Mouse (Mus musculus): ENCODE results near the gene Mllt1. TPM values are rescaled to one million over a fixed set of nuclear protein-coding genes. Genes with fewer than 3 reads are reported as not detected.
A peak's percentile ranks its signal among the peaks of the same experiment; 100 is the strongest.

The Mllt1 gene
- polyA plus RNA-seq, 1 experiment from 2014 or later, result 21.3 TPM

DNA sequence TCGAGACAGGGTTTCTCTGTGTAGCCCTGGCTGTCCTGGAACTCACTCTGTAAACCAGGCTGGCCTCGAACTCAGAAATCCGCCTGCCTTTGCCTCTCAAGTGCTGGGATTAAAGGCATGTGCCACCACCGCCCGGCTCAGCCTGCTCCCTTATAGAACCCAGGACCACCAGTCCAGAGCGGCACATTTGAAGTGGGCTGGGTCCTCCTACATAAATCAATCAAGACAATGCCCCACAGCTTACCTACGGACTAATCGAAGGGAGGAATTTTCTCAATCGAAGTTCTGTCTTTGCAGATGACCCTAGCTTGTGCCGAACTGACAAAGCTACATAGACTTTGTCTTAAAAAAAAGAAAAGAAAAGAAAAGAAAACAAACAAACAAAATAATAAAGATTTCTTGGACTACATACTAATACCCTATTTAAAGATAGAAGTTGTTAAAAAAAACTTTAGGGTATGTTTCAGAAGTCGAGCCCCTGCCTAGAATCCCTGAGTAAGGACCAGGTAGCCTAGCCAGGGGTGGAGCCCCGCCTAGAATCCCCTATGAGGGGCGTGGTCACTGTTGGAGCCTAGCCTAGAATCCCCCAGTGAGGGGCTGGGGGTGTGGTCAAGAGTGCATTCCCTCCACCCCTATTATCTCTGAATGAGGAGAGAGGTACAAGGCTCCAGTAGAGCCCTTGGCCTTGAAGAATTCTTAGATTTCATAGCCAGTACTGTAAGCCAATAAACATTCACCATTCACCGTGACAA is 38.9 kb upstream of the Mllt1 start:
- H3K9me3 ChIP-seq (ENCODE audit: control insufficient read depth, low read length), result no peaks in the 10 kb centered on the region
- WGBS, result 57% methylated on average over 11 of the region's 14 CpGs
- peaks cover 11% of the 10 kb centered on the region; the same call in 1 of the 2 replicates for H3K27me3 ChIP-seq (replicated peaks; ENCODE audit: control insufficient read depth, insufficient read depth, low read length)
- ATAC-seq (replicated peaks; ENCODE audit: low FRiP score) (peak; percentile 51; the same call in 1 of the 2 replicates), DNase-seq (ENCODE audit: low spot score) (no peak)
- no peaks in the 10 kb centered on the region for H3K4me1 ChIP-seq (replicated peaks; ENCODE audit: control insufficient read depth, insufficient read depth, low read length)
- H3K9ac ChIP-seq (ENCODE audit: low read depth, low read length), result no peak overlapping the region
- H3K27ac ChIP-seq (ENCODE audit: low read depth, low read length), result no peak overlapping the region
- H3K4me3 ChIP-seq (ENCODE audit: low read depth, low read length), result no peak overlapping the region
- no peaks in the 10 kb centered on the region for H3K36me3 ChIP-seq (ENCODE audit: control insufficient read depth, insufficient read depth, low read length)
- no peak overlapping the region for H3K4me2 ChIP-seq

DNA sequence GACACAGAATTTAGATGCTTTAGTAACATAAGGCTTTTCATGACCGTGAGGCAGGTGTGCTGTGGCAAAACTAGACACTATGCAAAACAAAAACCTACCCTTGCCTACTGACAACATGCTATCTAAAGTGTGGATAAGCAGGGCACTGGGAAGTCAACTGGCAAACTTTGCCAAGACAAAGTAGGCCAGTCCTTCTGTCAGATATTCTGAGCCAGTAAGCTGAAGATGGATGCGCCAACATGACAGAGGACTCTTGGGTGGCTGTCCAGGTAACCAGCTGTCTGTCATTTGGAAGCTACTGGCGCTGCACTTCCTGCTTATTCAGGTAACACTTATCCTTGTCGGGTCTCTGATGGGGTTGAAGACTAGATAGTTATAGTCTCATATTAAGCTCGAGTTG is 34.9 kb upstream of the Mllt1 start:
- DNase-seq (ENCODE audit: low spot score) (no peak), ATAC-seq (replicated peaks; ENCODE audit: low FRiP score) (no peak)
- H3K27ac ChIP-seq (ENCODE audit: low read depth, low read length), result no peak overlapping the region
- H3K4me2 ChIP-seq, result no peak overlapping the region
- no peaks in the 10 kb centered on the region for H3K36me3 ChIP-seq (ENCODE audit: control insufficient read depth, insufficient read depth, low read length)
- H3K9ac ChIP-seq (ENCODE audit: low read depth, low read length), result no peak overlapping the region
- H3K4me3 ChIP-seq (ENCODE audit: low read depth, low read length), result no peak overlapping the region
- peaks cover 11% of the 10 kb centered on the region; the same call in 1 of the 2 replicates for H3K27me3 ChIP-seq (replicated peaks; ENCODE audit: control insufficient read depth, insufficient read depth, low read length)
- no peaks in the 10 kb centered on the region for H3K9me3 ChIP-seq (ENCODE audit: control insufficient read depth, low read length)
- H3K4me1 ChIP-seq (replicated peaks; ENCODE audit: control insufficient read depth, insufficient read depth, low read length), result no peaks in the 10 kb centered on the region
- WGBS, result 56% methylated on average over 5 of the region's 5 CpGs

DNA sequence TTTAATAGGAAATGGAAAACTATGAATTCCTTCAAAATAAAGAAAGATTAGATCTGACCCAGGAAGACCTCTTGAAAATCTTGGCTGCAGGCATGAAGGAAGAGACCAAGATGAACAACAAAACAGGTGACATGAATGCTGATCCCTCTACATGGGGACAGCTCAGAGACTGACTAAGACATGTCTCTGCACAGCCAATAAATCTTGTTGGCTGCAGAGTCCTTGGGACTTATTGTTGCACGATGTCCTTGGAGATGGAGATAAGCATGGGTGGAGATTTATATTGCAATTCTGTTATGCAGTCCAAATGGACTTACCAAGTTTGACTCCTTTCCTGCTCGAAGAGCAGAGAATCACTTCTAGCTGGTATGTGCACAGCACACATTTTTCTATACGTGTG is 34.1 kb upstream of the Mllt1 start:
- Histone ChIP-seq H3K27me3 (replicated peaks; ENCODE audit: control insufficient read depth, insufficient read depth, low read length) (peaks cover 11% of the 10 kb centered on the region; the same call in 1 of the 2 replicates), H3K9ac (ENCODE audit: low read depth, low read length) (no peak overlapping the region), H3K4me3 (ENCODE audit: low read depth, low read length) (no peak overlapping the region), H3K4me2 (no peak overlapping the region), H3K4me1 (replicated peaks; ENCODE audit: control insufficient read depth, insufficient read depth, low read length) (no peaks in the 10 kb centered on the region), H3K36me3 (ENCODE audit: control insufficient read depth, insufficient read depth, low read length) (no peaks in the 10 kb centered on the region), H3K9me3 (ENCODE audit: control insufficient read depth, low read length) (no peaks in the 10 kb centered on the region), H3K27ac (ENCODE audit: low read depth, low read length) (no peak overlapping the region)
- ATAC-seq (replicated peaks; ENCODE audit: low FRiP score) (no peak), DNase-seq (ENCODE audit: low spot score) (no peak)
- WGBS, result 61% methylated on average over 3 of the region's 3 CpGs

DNA sequence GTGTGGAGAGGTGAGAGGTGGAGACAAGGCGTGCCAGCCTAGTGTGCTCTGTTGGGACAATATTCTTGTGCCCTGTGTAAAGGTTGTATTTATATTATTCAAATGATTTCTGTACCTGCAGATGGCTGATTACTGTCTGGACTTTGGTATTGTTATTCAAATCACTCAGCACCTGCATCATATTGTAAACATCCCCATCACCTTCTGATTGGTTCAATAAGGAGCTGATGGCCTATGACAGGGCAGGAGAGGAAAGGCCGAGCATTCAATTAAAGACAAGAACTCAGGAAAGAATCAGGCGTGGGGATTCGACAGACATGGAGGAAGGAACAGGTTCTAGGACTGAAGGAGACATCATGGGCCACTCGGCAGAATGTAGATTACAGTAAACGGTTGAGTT is 28.4 kb upstream of the Mllt1 start:
- WGBS, result 73% methylated on average over 6 of the region's 6 CpGs

GRCm38 (mm10) chr17:56962642-56963405 is 27.6 kb upstream of the Mllt1 start:
- H3K36me3 ChIP-seq (ENCODE audit: control insufficient read depth, insufficient read depth, low read length), result no peaks in the 10 kb centered on the region
- no peak overlapping the region for H3K4me2 ChIP-seq
- no peaks in the 10 kb centered on the region for H3K27me3 ChIP-seq (replicated peaks; ENCODE audit: control insufficient read depth, insufficient read depth, low read length)
- WGBS, result 72% methylated on average over 5 of the region's 5 CpGs
- H3K9me3 ChIP-seq (ENCODE audit: control insufficient read depth, low read length), result no peaks in the 10 kb centered on the region
- ATAC-seq (replicated peaks; ENCODE audit: low FRiP score), result no peak
- DNase-seq (ENCODE audit: low spot score), result no peak
- H3K4me1 ChIP-seq (replicated peaks; ENCODE audit: control insufficient read depth, insufficient read depth, low read length), result peaks cover 7% of the 10 kb centered on the region
- no peak overlapping the region for H3K27ac ChIP-seq (ENCODE audit: low read depth, low read length)
- no peak overlapping the region for H3K4me3 ChIP-seq (ENCODE audit: low read depth, low read length)
- no peak overlapping the region for H3K9ac ChIP-seq (ENCODE audit: low read depth, low read length)

More for the DNA sequence above, 28.4 kb upstream of the Mllt1 start:
- Histone ChIP-seq H3K4me1 (replicated peaks; ENCODE audit: control insufficient read depth, insufficient read depth, low read length) (no peaks in the 10 kb centered on the region), H3K9me3 (ENCODE audit: control insufficient read depth, low read length) (no peaks in the 10 kb centered on the region), H3K4me3 (ENCODE audit: low read depth, low read length) (no peak overlapping the region), H3K9ac (ENCODE audit: low read depth, low read length) (no peak overlapping the region), H3K36me3 (ENCODE audit: control insufficient read depth, insufficient read depth, low read length) (no peaks in the 10 kb centered on the region), H3K4me2 (no peak overlapping the region), H3K27me3 (replicated peaks; ENCODE audit: control insufficient read depth, insufficient read depth, low read length) (no peaks in the 10 kb centered on the region), H3K27ac (ENCODE audit: low read depth, low read length) (no peak overlapping the region)
- ATAC-seq (replicated peaks; ENCODE audit: low FRiP score), result no peak
- DNase-seq (ENCODE audit: low spot score), result no peak

DNA sequence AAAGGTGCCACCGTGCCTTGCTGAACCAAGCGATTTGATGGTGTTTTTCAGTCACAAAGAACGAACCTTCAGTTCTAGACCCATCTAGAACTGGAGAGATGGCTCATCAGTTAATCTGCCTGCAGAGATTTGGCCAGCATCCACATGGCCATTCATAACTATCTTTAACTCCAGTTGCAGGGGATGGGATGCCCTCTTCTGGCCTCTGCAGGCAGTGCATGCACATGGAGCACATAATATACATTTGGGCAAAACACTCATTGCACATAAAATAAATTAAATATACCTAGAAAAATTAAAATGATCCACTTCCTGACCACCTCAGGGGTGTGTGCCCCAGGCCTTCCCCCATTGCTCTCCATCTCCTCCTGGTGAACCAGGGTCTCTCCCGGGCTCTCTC is 26.7 kb upstream of the Mllt1 start:
- Histone ChIP-seq H3K27me3 (replicated peaks; ENCODE audit: control insufficient read depth, insufficient read depth, low read length) (no peaks in the 10 kb centered on the region), H3K4me2 (no peak overlapping the region), H3K4me3 (ENCODE audit: low read depth, low read length) (no peak overlapping the region), H3K36me3 (ENCODE audit: control insufficient read depth, insufficient read depth, low read length) (no peaks in the 10 kb centered on the region), H3K27ac (ENCODE audit: low read depth, low read length) (no peak overlapping the region), H3K9ac (ENCODE audit: low read depth, low read length) (no peak overlapping the region), H3K9me3 (ENCODE audit: control insufficient read depth, low read length) (no peaks in the 10 kb centered on the region), H3K4me1 (replicated peaks; ENCODE audit: control insufficient read depth, insufficient read depth, low read length) (peaks cover 12% of the 10 kb centered on the region)
- no peak for DNase-seq (ENCODE audit: low spot score)
- 84% methylated on average over 4 of the region's 4 CpGs for WGBS
- ATAC-seq (replicated peaks; ENCODE audit: low FRiP score), result no peak

GRCm38 (mm10) chr17:56958667-56959066 is 23.5 kb upstream of the Mllt1 start:
- no peak for ATAC-seq (replicated peaks; ENCODE audit: low FRiP score)
- DNase-seq (ENCODE audit: low spot score), result no peak
- H3K27me3 ChIP-seq (replicated peaks; ENCODE audit: control insufficient read depth, insufficient read depth, low read length), result no peaks in the 10 kb centered on the region; the same call in none of the 2 replicates
- 69% methylated on average over 4 of the region's 4 CpGs for WGBS
- no peaks in the 10 kb centered on the region for H3K36me3 ChIP-seq (ENCODE audit: control insufficient read depth, insufficient read depth, low read length)
- no peak overlapping the region for H3K9ac ChIP-seq (ENCODE audit: low read depth, low read length)
- no peak overlapping the region for H3K4me3 ChIP-seq (ENCODE audit: low read depth, low read length)
- H3K27ac ChIP-seq (ENCODE audit: low read depth, low read length), result no peak overlapping the region
- no peak overlapping the region; the same call in 1 of the 2 replicates for H3K4me2 ChIP-seq
- no peaks in the 10 kb centered on the region for H3K9me3 ChIP-seq (ENCODE audit: control insufficient read depth, low read length)
- H3K4me1 ChIP-seq (replicated peaks; ENCODE audit: control insufficient read depth, insufficient read depth, low read length), result peaks cover 12% of the 10 kb centered on the region

DNA sequence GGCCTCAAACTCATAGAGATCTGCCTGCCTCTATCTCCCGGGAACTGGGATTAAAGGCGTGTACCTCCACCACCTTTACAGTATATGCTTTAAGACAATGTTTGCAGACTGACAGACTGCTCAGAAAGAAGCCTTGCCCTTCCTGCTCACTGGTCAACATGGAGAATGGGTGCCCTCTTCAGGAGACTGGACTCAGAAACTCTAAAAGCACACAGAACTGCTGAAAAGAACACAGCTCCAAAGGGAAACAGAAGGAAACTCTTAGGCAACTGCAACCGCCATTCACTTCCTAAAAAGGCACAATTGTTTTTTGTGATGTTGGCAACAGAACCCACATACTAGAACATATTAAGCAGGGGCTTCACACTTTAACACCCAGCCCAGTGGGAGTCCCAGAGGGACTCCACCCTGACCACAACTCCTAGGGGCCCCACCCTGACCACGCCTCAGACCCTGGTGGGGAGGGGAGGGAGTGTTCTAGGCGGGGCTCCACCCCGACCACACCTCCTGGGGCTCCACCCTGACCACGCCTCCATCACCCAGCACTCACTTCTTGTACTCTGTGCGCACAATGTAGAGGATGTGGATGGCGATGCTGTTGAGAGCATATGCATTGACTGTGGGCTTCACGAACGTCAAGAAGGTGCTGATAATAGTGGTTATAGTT is 22.7 kb upstream of the Mllt1 start:
- DNase-seq (ENCODE audit: low spot score) (peak; percentile 66), ATAC-seq (replicated peaks; ENCODE audit: low FRiP score) (peak; percentile 98)
- Histone ChIP-seq H3K4me1 (replicated peaks; ENCODE audit: control insufficient read depth, insufficient read depth, low read length) (peaks cover 12% of the 10 kb centered on the region), H3K9me3 (ENCODE audit: control insufficient read depth, low read length) (no peaks in the 10 kb centered on the region), H3K4me3 (ENCODE audit: low read depth, low read length) (0 out of 2 replicates have a peak overlapping the region, but pooled peaks have one; percentile 3), H3K4me2 (peak overlapping the region; percentile 24), H3K27me3 (replicated peaks; ENCODE audit: control insufficient read depth, insufficient read depth, low read length) (no peaks in the 10 kb centered on the region; the same call in none of the 2 replicates), H3K36me3 (ENCODE audit: control insufficient read depth, insufficient read depth, low read length) (no peaks in the 10 kb centered on the region), H3K9ac (ENCODE audit: low read depth, low read length) (0 out of 2 replicates have a peak overlapping the region, but pooled peaks have one; percentile 34), H3K27ac (ENCODE audit: low read depth, low read length) (peak overlapping the region; percentile 6; the same call in 1 of the 2 replicates)
- 17% methylated on average over 11 of the region's 11 CpGs for WGBS
